Mouse (Mus musculus): Measurements from ENCODE around the gene Rdh14. TPM values are rescaled to one million over a fixed set of nuclear protein-coding genes. Genes with fewer than 3 reads are reported as not detected.

Rdh14 gene
- 12.9 TPM for total RNA-seq (2023)

DNA sequence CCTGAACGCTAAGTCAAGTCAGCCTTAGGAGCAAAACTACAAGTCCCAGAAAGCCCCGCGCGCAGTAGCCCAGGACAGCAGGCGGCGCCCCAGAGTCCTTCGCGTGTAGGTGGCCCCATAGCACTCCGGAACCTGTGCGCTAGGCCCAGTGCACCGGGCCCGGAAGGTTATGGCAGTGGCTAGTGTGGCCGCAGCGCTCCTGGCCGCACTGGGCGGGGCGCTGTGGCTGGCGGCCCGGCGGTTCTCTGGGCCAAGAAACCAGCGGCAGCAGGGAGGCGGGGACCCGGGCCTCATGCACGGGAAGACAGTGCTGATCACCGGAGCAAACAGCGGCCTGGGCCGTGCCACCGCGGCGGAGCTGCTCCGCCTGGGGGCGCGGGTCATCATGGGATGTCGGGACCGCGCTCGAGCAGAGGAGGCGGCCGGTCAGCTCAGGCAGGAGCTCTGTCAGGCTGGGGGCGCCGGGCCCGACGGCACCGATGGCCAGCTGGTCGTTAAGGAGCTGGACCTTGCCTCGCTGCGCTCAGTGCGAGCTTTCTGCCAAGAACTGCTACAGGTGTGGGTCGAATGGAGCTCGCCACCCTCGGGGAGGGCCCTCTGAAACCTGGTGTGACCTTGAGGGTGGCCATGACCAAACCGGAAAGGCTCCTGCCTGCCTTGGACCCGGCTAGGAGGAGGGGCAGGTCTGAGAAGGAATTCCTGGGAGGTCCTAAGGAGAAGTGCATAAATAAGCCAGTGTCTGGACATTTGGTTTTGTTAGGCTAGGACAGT lies at the start of gene Rdh14:
Gene Rdh14 (plus strand): TSS at position 102 of the 771 bp plus-strand sequence.

DNA sequence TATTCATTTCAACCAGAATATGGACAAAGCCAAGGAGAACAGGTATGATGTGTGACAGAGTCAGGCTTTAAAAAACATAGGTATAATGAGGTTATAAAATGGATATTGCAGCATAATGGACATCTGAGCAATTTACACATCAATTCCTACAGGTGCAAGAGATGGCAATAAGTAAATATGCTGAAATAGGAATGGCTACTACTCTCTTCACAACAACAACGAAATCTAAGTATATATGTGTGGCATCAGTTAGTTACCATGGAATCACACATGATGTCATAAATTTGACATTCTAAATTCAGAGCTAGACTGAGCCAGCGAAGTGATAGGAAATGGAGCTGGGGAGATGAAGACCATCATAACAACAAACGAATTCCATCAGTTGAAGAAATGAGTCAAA lies 20.9 kb upstream of the Rdh14 start, which contains the start of gene Nt5c1b:
Gene Nt5c1b (plus strand): TSS at position 301 of the 400 bp plus-strand sequence.

Other genes starting within 250 kb of the Rdh14 start
- not detected for gene Nt5c1b, start 20.8 kb upstream of the Rdh14 start, total RNA-seq (2023)